Mouse (Mus musculus) MN1 (cell line): ENCODE measurements around the gene Uqcrq.

Experiments used
- DNase-seq: peaks from one replicate; pipeline ENCODE4 v3.0.0-alpha.2; 2016; ENCODE audit warnings: low spot score

The Uqcrq gene

DNA sequence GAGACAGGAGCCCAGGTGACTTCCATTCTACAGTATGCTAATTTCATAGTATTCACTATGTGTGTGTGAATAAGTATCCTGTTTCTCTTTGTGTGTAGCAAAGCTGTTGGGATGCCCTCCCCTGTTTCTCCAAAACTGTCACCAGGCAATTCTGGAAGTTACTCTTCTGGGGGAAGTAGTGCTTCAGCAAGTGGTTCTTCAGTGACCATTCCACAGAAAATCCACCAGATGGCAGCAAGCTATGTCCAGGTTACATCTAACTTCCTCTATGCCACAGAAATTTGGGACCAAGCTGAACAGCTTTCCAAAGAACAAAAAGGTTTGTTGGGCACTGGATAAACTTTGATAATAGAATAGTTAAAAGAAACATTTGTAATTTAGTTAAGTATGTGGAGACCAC, 18.9 kb downstream of the Uqcrq start:
- DNase-seq: peak; percentile 59

GRCm38 (mm10) chr11:53403638-53404037, 27.0 kb downstream of the Uqcrq start:
- no peak for DNase-seq

- DNase-seq: no peak
These were observed 36.8 kb downstream of the Uqcrq start for GRCm38 (mm10) chr11:53393856-53394255.

DNA sequence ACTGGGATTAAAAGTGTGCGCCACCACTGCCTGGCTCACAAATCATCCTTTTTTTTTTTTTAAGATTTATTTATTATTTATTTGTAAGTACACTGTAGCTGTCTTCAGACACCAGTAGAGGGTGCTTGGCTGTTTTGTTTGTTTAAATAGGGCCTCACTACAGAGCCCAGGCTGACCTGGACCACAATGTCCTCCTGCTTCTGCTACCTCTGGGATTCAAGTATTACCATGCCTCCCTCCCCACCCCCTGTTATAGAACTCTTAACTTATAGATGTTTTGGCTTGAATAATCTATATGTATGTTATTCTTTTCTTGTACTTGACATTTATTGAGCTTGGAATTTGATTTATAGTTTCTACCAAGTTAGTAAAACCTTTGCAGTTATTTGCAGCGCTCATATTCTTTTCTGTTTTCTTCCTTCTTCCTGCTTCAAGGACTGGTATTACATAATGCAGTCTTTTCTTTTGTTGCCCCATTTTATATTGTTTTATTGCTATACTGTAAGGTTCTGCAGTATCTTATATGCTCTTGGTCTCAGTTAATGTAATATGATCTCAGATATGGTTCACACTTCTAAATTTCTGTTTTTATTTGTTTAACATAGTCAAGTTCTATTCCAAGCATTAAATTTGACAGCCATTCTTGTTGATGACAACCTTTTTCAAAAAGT, 46.7 kb downstream of the Uqcrq start:
- no peak for DNase-seq

- no peak for DNase-seq
These were observed 51.7 kb downstream of the Uqcrq start for GRCm38 (mm10) chr11:53378918-53379317.
